Mouse (Mus musculus): Measurements from ENCODE around the gene Calr. TPM values are rescaled to one million over a fixed set of nuclear protein-coding genes. Genes with fewer than 3 reads are reported as not detected.

The Calr gene
- 919 and 944 TPM in 2 replicates for polyA plus RNA-seq (2016; fragmentation: Nextera tagmentation; extraction: Ambion mirVana)

DNA sequence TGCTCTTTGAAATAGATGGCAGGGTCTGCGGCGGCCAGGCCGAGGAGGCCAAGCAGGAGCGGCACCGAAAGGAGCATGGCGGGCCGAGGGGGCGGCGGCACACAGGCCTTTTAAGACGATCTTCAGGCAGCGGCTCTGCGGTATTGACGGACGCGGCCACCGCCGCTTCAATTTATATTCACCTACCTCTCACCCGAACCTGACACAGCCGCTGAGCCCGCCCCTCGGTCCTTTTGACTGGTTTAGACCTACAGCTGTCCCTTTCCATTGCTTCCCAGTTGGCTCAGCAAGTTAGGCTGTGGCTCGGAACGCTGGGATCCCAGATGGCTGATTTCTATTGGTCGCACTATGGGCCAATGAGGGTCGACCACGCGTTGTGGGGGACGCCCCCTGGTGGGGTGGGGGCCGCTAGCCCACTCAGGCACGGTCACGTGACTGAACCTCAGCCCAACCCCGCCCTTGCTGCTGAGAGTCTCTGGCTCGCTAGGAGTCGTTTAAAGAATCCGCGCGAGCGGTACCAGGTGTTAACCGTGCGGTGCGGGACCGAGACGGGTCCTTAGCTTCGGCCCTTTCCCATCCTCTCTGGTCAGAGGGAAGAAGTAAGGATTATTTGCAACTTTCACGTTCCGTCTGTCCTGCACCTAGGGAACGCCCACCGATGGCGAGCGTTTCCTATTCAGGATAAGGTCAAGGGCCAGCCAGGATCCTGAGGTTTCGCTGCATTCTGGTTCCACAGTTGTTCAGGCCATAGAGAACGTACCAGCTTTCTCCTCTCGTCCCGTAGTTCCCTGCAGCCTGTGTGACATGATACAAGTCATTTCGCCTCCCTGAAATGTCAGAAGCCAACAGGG is at the start of gene Calr:
TSS of gene Calr (minus strand) at position 213 of the 851 bp plus-strand sequence.
- H3K4me1 ChIP-seq: peaks cover 30% of the 10 kb centered on the region
- H3K4me2 ChIP-seq (replicated peaks): peak within 1 kb of the TSS; percentile 76
- peak within 1 kb of the TSS; percentile 91 for H3K9ac ChIP-seq
- peak within 1 kb of the TSS; percentile 86 for H3K27ac ChIP-seq
- H3K36me3 ChIP-seq: peaks cover 35% of the 10 kb centered on the region
- no peaks in the 10 kb centered on the region for H3K9me3 ChIP-seq
- H3K27me3 ChIP-seq: no peaks in the 10 kb centered on the region
- under 1% methylated on average over 55 of the region's 55 CpGs for WGBS
- ATAC-seq (ENCODE audit: insufficient number of reproducible peaks, insufficient read depth, low FRiP score, low TSS enrichment): peak; percentile 100
- H3K4me3 ChIP-seq: peak within 1 kb of the TSS; percentile 93

DNA sequence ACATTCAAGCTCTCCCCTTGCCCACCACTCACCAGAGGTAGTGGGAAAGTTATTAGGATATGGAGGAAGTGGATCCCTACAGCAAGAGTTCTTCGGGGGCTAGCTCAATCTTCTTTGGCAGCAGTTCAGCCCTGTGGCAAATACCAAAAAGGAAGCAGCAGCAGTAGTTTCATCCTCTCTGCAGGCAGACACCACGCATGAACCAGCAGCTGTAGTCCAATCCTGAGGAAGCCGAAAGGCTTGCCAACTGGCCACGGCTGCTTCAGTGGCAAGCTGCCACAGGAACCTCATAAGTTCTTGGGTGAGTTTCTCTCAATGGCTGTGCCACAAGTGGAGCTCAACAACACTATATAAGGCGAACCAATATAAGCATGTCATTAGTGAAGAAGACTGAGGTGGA is 49.2 kb upstream of the Calr start:
- H3K27ac ChIP-seq: no peak overlapping the region
- no peaks in the 10 kb centered on the region for H3K27me3 ChIP-seq
- no peak overlapping the region for H3K4me3 ChIP-seq
- ATAC-seq (ENCODE audit: insufficient number of reproducible peaks, insufficient read depth, low FRiP score, low TSS enrichment): no peak
- peaks cover 8% of the 10 kb centered on the region; the same call in 1 of the 2 replicates for H3K36me3 ChIP-seq
- no peak overlapping the region for H3K9ac ChIP-seq
- H3K9me3 ChIP-seq: no peaks in the 10 kb centered on the region
- 85% methylated on average over 5 of the region's 5 CpGs for WGBS
- H3K4me2 ChIP-seq (replicated peaks): no peak overlapping the region
- peaks cover 10% of the 10 kb centered on the region for H3K4me1 ChIP-seq

DNA sequence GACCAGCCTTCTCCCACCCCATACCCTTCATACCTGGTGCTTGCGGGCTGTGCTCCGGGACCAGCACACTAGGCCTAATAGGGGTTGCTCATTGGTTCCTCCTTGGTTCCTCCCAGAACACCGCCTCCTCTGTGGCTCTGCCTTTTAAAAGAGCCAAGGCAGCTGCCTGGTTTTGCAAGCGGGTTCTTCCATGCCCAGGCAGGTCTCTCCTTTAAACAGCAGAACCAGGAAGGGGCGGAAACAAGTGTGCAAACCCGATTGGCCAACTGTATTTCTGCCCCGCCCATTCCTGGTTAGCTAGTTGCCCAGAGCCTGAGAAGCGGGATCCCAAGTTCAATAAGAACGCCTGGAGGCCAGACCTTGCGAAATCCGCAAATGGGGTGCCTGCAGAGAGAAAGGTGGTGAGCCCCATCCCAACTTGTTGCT is 47.0 kb upstream of the Calr start, which contains the start of gene Gcdh:
TSS of gene Gcdh (minus strand) at position 213 of the 426 bp plus-strand sequence.
- 0% methylated on average over 11 of the region's 11 CpGs for WGBS

DNA sequence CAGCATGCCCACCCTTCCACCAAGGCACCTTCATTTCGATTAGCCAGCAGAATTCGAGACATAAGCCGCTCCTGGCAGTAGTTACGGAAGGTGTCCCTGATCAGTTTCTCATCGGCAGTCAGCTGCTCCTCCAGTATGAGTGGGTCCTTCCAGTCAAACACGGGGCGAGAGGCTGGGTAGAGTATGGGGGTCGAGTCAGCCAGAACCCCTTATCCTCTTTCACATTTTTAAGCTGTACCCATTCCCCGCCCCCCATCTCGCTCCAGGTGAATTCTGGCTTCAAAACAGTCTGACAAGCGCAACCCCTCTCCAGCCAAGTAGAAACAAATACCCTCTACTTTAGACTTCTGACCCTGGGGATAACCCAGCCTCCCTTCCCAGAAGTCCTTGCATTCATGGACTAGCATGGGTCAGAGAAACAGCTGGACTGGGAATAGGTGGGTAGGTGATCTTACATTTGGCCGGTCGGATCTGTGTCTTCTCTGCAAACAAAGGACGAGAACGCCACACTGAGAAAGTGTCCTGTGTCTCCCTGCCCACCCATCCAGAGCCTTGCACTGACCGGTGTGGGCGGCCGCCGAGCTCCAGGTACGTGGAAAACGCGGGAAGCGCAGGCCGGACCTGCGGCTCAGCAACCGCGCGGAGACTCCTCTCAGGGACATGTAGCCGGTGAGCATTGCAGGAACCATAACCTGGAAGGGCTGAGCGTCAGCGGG is 46.4 kb upstream of the Calr start:
- Histone ChIP-seq H3K4me2 (replicated peaks) (peak overlapping the region; percentile 89), H3K27ac (no peak overlapping the region), H3K27me3 (no peaks in the 10 kb centered on the region), H3K4me3 (peak overlapping the region; percentile 82), H3K9me3 (no peaks in the 10 kb centered on the region), H3K9ac (peak overlapping the region; percentile 76), H3K4me1 (peaks cover 10% of the 10 kb centered on the region), H3K36me3 (peaks cover 30% of the 10 kb centered on the region)
- ATAC-seq (ENCODE audit: insufficient number of reproducible peaks, insufficient read depth, low FRiP score, low TSS enrichment): peak; percentile 23; the same call in 1 of the 2 replicates
- WGBS: 11% methylated on average over 31 of the region's 31 CpGs

More for the DNA sequence above, 47.0 kb upstream of the Calr start, which contains the start of gene Gcdh:
- ATAC-seq (ENCODE audit: insufficient number of reproducible peaks, insufficient read depth, low FRiP score, low TSS enrichment): peak; percentile 97
- Histone ChIP-seq H3K27me3 (no peaks in the 10 kb centered on the region), H3K9ac (peak within 1 kb of the TSS; percentile 76), H3K27ac (no peak within 1 kb of the TSS), H3K4me2 (replicated peaks) (peak within 1 kb of the TSS; percentile 89), H3K9me3 (no peaks in the 10 kb centered on the region), H3K4me1 (peaks cover 10% of the 10 kb centered on the region), H3K4me3 (peak within 1 kb of the TSS; percentile 82), H3K36me3 (peaks cover 24% of the 10 kb centered on the region)

DNA sequence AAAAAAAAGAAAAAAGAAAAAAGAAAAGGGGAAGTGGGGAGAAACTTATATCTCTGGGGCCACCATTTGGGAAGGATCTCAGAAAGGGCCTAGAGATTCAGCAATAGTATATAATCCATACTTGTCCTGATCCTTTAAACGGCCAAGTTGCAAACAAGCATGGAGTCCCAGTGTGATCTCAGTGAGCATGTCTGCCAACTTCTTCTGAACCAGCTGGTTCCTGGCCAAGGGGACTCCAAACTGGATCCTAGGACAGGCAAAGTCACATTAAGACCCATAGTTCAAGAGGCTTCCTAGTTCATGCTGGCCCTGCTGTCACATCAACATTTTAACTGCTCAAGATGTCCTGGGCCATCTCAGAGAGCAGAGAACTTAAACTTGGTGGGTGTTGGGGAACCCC is 42.4 kb upstream of the Calr start:
- Histone ChIP-seq H3K27me3 (no peaks in the 10 kb centered on the region), H3K4me1 (peaks cover 6% of the 10 kb centered on the region), H3K4me2 (replicated peaks) (no peak overlapping the region), H3K9ac (no peak overlapping the region), H3K4me3 (no peak overlapping the region), H3K27ac (no peak overlapping the region), H3K36me3 (peaks cover 46% of the 10 kb centered on the region), H3K9me3 (no peaks in the 10 kb centered on the region)
- ATAC-seq (ENCODE audit: insufficient number of reproducible peaks, insufficient read depth, low FRiP score, low TSS enrichment): no peak
- 94% methylated on average over 1 of the region's 1 CpGs for WGBS

DNA sequence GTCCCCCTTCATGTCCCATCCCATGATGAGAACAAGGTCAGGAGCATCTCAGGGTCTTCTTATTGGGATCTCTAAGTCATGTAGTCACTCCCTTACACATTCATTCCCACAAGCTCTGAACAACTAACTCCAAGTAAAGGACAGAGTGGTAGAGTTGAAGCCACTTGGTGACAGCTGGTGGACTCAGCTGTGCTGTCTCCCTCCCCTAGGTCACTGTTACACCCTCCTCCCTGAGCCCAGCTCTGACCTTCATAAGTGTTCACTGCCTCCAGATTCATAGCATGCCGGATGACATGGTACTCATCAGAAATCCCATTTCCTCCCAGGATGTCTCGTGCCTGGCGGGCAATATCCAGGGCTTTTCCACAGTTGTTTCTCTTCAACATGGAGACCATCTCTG is 41.5 kb upstream of the Calr start:
- ATAC-seq (ENCODE audit: insufficient number of reproducible peaks, insufficient read depth, low FRiP score, low TSS enrichment): no peak
- H3K4me1 ChIP-seq: peaks cover 6% of the 10 kb centered on the region
- peaks cover 46% of the 10 kb centered on the region for H3K36me3 ChIP-seq
- no peaks in the 10 kb centered on the region for H3K9me3 ChIP-seq
- H3K27me3 ChIP-seq: no peaks in the 10 kb centered on the region
- 93% methylated on average over 3 of the region's 3 CpGs for WGBS
- H3K9ac ChIP-seq: no peak overlapping the region
- no peak overlapping the region for H3K4me3 ChIP-seq
- H3K27ac ChIP-seq: no peak overlapping the region
- H3K4me2 ChIP-seq (replicated peaks): no peak overlapping the region

DNA sequence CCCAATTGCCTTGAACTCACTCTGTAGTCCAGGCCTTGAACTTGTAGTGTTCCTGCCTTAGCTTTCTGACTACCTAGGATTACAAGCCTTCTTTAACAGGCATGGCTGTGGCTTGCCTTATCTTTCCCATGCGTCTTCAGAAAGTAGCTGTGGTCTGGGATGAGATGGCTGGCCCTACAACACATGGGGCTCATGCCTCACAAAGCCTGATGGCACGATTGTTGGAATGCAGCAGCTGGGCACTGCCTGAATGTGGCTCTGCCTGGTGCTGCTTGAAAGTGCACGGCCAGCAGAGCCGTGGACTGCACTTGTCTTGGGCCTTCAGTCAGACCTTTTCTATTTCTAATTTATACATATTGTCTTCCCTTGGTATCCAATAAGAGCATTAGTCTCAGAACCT is 38.0 kb upstream of the Calr start:
- Histone ChIP-seq H3K9me3 (no peaks in the 10 kb centered on the region), H3K36me3 (peaks cover 30% of the 10 kb centered on the region), H3K27me3 (no peaks in the 10 kb centered on the region), H3K9ac (no peak overlapping the region), H3K27ac (no peak overlapping the region), H3K4me1 (no peaks in the 10 kb centered on the region), H3K4me2 (replicated peaks) (no peak overlapping the region), H3K4me3 (no peak overlapping the region)
- 89% methylated on average over 4 of the region's 4 CpGs for WGBS
- ATAC-seq (ENCODE audit: insufficient number of reproducible peaks, insufficient read depth, low FRiP score, low TSS enrichment): no peak

DNA sequence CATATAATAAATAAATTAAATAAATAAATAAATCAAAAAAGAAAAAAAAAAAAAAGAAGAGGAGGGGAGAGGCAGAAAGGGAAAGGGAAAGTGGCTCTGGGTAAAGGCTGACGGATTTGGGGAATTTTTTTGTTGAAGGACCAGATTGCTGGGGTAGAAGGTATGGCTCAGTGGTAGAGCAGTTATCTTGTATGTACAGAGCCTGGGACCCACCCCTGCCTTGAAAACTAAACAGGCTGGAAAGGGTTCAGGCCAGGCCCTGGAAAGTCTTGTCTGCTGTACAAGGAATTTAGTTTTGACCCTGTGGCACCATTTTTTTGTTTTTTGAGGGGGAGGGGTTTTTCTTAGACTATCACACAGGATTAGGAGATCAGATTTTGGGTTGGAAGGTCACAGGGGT is 32.2 kb upstream of the Calr start:
- no peaks in the 10 kb centered on the region for H3K36me3 ChIP-seq
- no peak overlapping the region for H3K9ac ChIP-seq
- no peak overlapping the region for H3K4me3 ChIP-seq
- no peaks in the 10 kb centered on the region for H3K27me3 ChIP-seq
- H3K4me1 ChIP-seq: no peaks in the 10 kb centered on the region
- no peak overlapping the region for H3K4me2 ChIP-seq (replicated peaks)
- no peak overlapping the region for H3K27ac ChIP-seq
- ATAC-seq (ENCODE audit: insufficient number of reproducible peaks, insufficient read depth, low FRiP score, low TSS enrichment): no peak
- H3K9me3 ChIP-seq: no peaks in the 10 kb centered on the region
- WGBS: 81% methylated on average over 1 of the region's 1 CpGs

DNA sequence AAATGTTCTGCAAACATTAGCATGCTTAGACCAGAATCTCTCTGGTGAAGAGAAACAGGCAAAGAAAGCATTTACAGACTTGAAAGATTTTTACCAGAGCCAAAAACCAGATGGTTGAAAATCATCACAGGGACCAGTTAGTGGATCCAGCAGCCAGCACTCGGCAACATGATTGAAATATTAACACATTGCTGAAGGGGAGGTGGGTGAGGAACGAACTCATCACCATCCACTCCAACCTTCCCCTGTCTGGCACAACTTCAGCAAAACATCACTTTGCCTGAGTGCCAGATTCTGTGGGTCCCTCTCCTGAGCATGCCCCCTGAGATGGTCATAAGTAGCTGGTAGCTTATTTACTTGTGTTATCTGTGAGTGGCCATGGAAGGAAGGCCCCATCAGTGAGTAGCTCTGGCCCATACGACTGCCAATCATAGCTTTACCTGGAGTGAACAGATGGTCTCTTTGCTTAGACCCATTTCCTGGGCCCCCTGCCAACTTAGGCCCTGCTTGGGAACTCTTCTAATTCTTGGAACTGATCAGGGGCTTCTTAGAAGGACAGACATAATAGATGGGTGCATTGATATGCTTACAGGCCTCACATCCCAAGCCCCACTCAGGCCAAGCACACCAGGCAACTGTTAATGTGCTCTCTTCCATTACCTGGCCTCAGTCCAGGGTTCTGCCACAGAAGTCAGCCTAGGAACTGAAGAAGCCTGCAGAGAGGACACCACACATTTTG is 30.7 kb upstream of the Calr start:
- no peak overlapping the region for H3K9ac ChIP-seq
- H3K9me3 ChIP-seq: no peaks in the 10 kb centered on the region
- WGBS: 78% methylated on average over 3 of the region's 3 CpGs
- no peaks in the 10 kb centered on the region for H3K36me3 ChIP-seq
- 0 out of 2 replicates have a peak, but pooled peaks cover 4% of the 10 kb centered on the region for H3K27me3 ChIP-seq
- peaks cover 6% of the 10 kb centered on the region; the same call in 1 of the 2 replicates for H3K4me1 ChIP-seq
- ATAC-seq (ENCODE audit: insufficient number of reproducible peaks, insufficient read depth, low FRiP score, low TSS enrichment): no peak
- no peak overlapping the region for H3K4me2 ChIP-seq (replicated peaks)
- no peak overlapping the region for H3K27ac ChIP-seq
- no peak overlapping the region for H3K4me3 ChIP-seq

DNA sequence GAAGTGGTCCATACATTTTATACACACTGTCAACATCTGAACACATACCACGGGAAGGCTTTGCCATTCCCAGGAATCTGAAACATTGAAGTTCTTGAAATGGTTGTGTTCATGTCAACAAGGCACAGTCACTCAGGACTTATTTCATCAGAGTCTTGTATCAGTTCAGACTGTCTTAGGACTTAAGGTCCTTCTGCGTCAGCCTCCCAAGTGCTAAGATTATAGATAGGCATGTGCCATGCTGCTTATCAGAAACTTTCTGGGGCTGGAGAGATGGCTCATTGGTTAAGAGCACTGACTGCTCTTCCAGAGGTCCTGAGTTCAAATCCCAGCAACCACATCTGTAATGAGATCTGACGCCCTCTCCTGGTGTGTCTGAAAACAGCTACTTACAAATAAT is 27.6 kb upstream of the Calr start:
- Histone ChIP-seq H3K27me3 (0 out of 2 replicates have a peak, but pooled peaks cover 4% of the 10 kb centered on the region), H3K9me3 (no peaks in the 10 kb centered on the region), H3K27ac (no peak overlapping the region), H3K4me1 (peaks cover 11% of the 10 kb centered on the region; the same call in 1 of the 2 replicates), H3K4me2 (replicated peaks) (no peak overlapping the region), H3K9ac (no peak overlapping the region), H3K36me3 (peaks cover 3% of the 10 kb centered on the region), H3K4me3 (no peak overlapping the region)
- 87% methylated on average over 3 of the region's 3 CpGs for WGBS
- ATAC-seq (ENCODE audit: insufficient number of reproducible peaks, insufficient read depth, low FRiP score, low TSS enrichment): no peak

DNA sequence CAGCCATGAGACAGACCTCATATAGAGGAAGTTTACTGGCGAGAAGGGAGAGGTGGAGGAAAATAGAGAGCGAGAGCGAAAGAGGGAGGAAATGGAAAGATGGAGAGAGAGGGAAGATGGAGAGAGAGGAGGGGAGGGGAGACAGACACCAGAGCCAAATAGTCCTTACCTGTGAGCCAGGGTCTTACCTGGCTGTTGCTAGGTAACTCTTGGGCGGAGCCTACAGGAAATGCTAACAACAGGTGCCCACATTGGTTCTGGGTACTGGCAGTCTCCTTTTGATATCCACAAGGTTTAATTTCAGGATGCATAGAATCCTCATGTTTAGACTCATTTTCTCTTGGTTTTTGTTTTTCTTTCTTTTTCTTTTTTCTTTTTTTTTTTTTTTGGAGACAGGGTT is 26.3 kb upstream of the Calr start:
- H3K9me3 ChIP-seq: no peaks in the 10 kb centered on the region
- H3K4me2 ChIP-seq (replicated peaks): peak overlapping the region; percentile 88
- H3K36me3 ChIP-seq: peaks cover 16% of the 10 kb centered on the region
- WGBS: 63% methylated on average over 4 of the region's 4 CpGs
- H3K4me3 ChIP-seq: peak overlapping the region; percentile 39
- H3K27ac ChIP-seq: no peak overlapping the region
- 0 out of 2 replicates have a peak, but pooled peaks cover 4% of the 10 kb centered on the region for H3K27me3 ChIP-seq
- H3K9ac ChIP-seq: peak overlapping the region; percentile 59; the same call in 1 of the 2 replicates
- H3K4me1 ChIP-seq: peaks cover 11% of the 10 kb centered on the region; the same call in 1 of the 2 replicates
- no peak for ATAC-seq (ENCODE audit: insufficient number of reproducible peaks, insufficient read depth, low FRiP score, low TSS enrichment)

Measured in embryonic facial prominence, embryonic 12.5 days (tissue).